Mouse (Mus musculus) spleen, embryonic (tissue): ENCODE data around the gene Nck2.

ENCODE experiments used
- CTCF ChIA-PET: fragments of 350-600 bp; sonication (Branson Sonifier 250); formaldehyde crosslinking; loops from one replicate; lab custom pipeline; 2022; lab: Charles Lee

Nck2 gene

DNA sequence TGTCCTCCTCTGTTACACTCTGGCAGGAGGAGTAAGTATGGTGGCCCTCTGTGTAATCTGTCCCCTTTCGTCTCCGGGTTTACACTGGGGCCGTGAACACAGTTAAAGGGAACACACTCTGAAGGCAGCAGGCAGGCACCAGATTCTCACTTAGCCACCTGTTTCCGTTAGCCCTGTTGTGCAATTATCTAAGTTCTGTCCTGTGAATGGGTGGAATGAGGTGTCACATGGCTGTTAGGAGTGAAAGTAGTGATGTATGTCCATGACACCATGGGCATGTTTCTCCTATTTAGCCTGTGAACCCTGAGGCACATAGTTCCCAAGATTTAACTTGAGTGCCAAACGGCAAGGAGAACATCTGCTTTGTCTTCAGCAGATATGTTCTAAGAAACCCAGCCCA, 55.7 kb downstream of the Nck2 start:
- CTCF ChIA-PET = no interaction called here

DNA sequence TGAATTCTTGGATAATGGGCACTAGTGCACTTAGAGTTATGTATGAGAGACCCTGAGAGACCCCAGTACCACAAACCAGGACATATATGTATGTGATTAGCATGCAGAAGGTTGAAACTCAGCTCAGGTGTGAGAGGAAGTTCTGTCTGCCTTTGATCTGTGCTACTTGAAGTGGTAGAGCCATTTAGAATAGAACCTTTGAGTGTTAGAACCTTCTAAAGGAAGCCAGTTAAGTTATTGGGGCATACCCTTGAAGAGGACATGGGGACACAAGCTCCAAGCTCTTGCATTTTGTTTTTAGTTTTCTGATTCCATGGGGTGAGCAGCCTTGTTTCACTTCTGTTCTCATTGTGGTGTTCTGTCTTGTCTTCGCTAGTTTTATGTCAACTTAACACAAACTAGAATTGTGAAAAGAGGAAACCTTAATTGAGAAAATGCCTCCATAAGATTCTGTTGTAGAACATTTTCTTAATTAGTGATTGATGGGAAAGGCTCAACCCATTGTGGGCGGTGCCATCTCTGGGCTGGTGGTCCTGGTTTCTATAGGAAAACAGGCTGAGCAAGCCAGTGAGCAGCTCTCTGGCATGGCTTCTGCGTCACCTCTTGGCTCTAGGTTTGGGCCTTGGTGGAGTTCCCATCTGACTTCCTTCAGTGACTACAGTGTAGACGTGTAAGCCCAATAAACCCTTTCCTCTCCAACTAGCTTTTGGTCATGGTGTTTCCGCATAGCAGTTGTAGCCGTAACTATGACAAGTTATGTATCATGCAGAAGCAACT, 57.0 kb downstream of the Nck2 start:
- CTCF ChIA-PET = no interaction called here

DNA sequence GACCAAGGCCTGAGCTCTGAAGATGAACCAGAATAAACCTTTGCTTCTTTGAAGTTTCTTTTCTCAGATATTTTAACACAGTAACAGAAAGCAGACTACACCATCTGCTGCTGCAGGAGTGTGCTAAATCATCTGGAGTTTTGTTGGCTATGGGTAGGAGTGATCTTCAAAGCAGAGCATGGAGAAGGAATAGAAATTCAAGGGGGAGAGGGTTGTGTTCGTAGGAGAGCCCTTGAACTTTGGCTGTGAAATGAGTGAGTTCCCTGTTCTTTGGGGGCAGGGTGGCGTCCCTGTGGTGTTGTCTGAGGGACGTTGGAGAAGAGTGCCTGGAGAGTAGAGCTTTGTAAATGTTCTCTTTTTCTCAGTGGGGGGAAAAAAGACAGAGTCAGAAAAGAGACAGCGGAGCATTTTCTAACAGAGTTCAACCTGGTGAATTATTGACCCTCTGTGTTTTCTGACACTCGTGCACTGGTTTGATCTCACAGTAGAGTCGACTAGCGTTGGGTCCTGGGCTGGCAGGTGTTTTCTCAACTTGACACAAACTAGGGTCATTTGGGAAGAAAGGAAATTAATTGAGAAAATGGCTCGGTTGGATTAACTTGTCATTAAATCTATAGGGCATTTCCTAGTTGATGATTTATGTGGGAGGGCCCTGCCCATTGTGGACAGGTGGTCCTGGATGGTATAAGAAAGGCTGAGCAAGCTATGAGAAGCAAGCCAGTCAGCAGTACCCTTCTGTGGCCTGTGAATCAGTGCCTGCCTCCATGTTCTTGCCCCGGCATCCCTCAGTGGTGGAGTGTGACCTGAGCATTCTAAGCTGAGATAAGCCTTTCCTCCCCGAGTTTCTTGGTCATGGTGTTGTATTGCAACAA, 57.8 kb downstream of the Nck2 start:
- CTCF ChIA-PET = no interaction called here

DNA sequence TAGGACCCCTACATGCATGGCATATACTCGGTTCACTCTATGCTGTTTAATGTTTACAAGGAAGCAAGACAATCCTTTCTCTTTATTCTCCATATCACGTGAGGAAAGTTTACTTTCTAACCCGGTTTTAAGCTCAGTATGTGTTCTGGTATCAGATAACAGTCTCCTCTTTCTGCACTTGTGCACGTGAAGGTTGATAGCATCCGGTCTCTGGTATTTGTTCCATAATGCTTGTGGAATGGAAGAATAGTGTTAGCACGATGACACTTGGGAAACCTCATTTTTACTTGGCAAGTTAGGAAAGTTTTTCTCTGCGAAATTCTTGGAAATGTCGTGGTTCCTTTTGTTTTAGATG, 58.4 kb downstream of the Nck2 start:
- CTCF ChIA-PET = no interaction called here

DNA sequence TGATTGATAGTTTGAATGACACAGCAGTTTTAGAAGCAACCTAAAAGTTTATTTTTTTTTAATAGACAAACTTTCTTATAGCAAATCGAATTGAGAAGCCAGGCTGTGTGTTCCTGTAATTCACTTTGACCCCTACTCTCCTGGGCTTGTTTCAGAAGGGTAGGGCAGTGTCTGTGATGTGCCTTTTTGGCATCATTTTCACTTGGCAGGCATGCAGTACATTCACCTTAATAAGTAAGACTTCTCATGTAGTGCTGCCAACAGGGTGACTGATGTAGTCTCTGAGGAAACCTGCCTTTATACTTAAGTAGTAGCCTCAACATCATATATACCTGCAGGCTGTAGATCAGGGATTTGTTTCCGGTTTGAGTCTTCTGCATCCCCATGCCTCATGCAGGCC, 58.9 kb downstream of the Nck2 start:
- CTCF ChIA-PET = no interaction called here

DNA sequence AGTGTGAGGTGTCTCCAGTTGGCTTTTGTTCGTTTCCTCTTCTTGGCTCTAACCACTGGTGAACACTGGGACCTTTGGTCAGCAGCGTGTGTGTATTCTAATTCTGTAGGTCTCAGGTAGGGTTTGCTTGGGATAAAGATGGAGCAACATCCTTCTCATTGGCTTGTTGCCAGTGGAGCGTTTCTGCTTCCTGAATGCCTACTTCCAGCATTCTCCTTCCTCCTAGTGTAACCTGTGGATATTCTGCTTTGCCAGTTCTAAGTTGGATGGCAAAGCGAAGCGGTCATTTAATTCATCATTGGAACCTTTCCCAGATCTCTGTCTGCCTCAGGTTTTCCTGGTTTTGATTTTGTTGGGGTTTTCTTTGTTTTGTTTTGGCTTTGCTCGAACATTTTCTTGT, 59.3 kb downstream of the Nck2 start:
- CTCF ChIA-PET = no interaction called here

DNA sequence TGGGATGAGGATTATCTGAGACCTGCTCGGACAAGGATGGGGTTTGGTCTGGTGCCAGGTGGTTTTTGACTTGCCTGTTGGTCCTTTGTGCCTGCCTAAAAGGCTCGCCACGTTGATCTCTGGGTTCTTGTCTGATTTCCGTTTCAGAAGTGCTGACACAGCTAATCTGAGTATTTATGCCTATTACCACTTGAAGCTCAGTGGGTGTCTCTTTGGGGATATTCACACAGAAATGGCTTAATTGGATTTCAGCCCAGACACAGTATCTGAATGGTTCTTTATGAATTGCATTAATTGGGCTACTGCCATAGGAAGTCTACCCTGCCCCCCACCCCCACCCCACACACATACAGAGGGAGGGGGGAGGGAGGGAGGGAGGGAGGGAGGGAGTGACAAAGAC, 59.9 kb downstream of the Nck2 start:
- CTCF ChIA-PET = interaction anchor here (0.8 kb wide), 1 partner anchor 111 kb away, joined by 4 read pairs; no protein-coding TSS in a partner anchor

DNA sequence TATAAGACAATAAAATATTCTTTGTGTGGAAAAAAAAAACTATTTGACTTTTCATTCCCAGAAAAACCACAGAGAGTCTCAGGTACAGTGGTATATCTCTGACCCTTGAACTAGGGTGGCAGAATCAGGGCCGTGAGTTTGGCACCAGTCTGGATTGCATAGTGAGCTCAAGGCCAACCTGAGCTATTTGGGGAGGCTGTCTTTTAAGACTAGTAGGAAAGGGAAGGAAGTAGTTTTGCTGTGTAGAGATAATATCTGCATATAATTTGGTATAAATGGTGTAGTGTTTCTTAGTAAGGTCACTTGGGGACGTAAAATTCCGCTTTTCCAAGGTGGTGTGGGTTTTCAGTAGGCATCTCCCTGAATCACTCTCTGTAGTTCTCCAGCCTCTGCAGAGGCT, 62.3 kb downstream of the Nck2 start:
- CTCF ChIA-PET = interaction anchor here (0.7 kb wide), 1 partner anchor 91 kb away, joined by 3 read pairs; no protein-coding TSS in a partner anchor

DNA sequence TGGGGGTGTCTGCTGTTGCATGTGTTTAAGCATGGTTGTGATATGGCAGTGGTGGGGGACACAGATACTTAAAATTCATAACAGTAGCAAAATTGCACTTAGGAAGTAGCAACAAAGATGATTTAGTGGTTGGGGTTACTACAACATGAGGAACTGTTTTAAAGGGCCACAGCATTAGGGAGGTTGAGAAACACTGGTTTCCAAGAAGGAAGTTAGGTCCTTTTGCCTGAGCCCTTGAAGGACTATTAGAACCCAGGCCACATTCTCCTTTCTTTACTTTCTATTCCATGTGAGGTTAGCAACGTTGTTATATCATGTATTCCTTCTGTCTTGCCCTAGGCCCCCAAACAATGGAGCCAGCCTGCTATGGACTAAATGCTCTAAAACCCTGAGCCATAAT, 63.4 kb downstream of the Nck2 start:
- CTCF ChIA-PET = no interaction called here

DNA sequence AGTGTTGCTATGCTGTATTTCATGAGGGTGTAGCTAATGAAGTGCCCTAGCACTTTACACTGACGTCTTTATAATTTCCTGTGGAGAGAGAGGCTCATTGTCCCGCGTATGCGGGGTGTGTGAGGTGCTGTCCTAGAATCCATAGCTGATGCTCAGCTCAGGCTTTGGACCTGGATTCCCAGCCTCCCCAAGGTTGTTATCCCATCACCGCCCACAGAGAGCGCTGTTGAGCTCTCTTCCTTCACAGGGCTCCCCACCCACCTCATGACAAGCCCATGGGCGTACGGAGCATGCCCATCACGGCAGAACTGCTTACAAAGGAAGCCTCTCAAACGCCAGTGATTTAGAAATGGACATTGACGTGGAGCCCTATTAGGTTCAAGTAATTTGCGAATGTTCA, 66.9 kb downstream of the Nck2 start:
- CTCF ChIA-PET = no interaction called here

DNA sequence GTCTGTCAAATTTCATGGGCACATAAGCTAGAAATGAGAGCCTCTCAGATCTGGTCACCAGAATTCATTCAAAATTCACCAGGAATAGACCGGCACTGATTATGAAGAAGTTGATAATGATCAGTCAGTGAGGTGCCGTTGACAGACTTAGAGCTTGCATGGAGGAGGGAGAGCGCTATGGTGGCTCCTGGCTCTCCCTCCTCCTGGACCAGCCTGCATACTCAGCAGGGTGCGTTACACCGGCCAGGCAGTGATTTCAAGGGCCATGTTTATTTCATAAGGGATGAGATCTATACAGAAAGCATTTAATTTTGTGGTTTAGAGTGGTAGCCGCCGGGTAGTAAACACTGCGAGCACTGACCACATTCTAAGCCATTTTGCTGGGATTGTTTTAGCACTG, 67.3 kb downstream of the Nck2 start:
- CTCF ChIA-PET = no interaction called here

DNA sequence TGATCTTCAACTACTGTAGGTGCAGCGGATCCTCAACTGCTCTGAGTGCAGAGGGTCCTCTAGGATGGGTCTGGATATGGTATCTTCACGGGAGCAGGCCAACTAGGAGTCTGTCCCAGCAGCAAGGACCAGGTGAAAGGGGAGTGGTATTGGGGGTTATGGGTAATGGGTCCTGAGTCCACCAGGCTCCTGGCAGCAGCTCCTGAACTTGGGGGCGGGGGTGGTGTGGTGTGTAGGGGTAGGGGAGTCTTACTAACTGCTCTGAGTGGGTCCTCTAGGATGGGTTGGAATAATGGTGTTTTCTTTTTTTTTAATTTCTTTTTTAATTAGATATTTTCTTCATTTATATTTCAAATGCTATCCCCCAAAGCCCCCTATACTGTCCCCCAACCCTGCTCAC, 73.0 kb downstream of the Nck2 start:
- CTCF ChIA-PET = no interaction called here

DNA sequence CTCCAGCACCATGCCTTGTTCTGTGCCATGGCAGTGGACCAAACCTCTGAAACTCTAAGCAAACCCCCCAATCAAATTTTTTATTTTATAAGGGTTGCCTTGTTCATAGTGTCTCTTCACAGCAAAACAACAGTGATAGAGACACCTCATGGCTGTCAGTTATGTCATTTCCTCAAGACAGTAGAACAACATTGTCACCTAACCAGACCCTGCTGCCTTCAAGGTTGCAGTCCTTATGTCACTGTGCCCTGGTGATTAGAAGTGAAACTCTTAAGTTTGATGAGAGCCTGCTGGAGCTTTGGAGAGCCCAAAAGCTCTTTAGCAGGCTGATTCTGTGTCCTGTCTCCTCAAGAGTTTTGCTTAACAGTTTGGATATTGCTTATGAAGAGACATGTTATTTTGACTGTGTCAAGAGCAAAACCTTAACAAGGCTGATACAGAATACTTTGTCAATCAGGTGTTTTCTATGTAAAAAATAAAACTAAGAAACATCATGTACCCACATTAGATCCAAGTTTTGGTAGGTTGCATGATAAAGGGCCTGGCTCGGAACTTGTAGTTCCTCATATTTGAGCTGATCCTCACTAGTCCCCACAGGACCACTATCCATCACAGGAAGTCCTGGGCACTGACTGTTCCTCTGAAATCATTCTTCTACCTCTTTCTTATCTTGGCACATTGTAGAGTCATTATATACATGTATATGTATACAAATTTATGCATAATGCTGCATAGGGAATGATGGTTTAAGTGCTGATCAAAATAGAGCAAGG, 76.0 kb downstream of the Nck2 start:
- CTCF ChIA-PET = no interaction called here

DNA sequence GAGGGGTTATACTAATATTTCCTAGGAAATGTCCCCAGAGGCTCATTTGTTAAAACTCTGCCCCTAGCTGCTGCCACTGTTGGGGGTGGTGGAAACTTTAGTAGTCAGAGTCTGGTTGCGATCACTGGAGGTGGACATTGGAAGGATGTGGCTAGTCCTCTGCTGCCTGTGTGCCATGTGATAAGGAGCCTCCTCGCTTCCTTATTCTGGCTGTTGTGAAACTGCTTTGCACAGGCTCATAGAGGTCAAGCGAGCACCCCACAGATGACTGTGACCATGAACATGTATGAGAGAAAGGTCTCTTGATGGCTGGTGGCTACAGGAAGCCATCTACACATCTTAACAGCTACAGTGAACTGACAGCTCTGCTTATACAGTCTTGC, 76.6 kb downstream of the Nck2 start:
- CTCF ChIA-PET = no interaction called here

DNA sequence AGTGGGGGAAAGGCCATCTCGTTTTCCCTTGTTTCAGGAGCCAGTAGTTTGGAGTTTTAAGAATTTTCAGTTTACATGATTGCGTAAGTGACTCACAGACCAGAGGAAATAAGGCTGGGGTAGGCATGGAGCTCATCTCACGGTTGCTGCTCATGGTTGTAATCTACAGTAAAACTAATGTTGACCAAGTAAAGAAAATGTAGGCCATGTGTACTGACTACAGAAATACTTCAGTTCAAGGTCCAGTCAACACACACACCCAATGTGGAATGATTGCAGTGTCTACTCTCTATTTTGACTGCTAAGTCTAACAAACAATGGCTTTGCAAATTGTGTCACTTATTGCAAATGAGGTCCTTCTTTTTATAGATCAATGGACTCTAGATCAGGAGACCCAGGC, 77.1 kb downstream of the Nck2 start:
- CTCF ChIA-PET = no interaction called here

DNA sequence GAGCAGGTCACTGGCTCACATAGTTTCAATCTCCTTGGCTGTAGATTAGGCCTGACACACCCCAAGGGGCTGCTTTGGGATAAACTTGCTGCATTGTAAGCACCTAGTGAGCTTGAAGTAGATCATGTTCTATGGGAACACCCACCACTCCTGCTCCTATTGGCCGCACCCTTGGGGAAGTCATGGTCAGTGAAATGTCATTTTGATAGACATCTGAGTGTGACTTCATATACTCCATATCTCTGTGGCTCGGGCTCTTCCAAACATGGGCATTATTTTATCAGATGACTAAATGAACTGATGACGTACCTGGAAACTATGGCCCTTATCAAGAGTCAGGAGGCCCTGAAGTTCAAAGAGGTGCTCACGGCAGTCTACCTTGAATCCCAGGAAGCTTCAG, 77.6 kb downstream of the Nck2 start:
- CTCF ChIA-PET = no interaction called here

DNA sequence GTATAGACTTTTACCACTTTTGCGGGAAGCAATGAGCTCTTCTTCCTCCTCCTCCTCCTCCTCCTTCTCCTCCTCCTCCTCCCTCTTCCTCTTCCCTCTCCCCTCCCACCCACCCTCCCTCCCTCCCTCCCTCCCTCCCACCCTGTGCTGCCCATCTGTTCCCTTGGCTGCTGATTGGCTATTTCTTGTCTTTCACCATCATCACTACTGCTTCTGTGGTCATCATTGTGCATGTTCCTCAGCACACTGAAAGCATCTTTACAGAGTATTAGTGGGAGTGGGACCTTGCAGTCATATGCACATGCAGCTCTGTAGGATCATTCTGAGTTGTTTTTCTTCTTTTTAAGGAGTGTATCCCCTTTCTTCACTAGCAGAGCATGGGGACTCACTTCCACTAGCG, 78.6 kb downstream of the Nck2 start:
- CTCF ChIA-PET = no interaction called here

DNA sequence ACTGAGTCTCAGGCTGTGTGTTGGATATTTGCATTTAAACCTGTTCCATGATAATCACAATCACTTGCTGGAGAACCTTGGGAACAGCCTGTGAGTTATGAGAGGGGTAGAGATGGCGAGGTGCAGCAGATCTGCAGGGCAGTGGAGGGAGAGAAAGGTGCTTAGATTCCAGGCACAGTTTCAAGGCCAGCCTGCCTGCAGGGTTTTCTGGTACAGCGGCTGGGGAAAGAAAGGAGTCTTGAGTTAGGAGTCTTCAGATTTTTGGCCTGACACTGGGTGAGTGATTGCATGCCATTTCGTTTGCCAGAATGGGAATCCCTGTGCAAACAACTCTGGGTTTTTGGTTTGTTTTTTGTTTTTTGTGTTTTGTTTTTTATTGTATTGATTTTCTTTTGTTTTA, 80.0 kb downstream of the Nck2 start:
- CTCF ChIA-PET = no interaction called here

DNA sequence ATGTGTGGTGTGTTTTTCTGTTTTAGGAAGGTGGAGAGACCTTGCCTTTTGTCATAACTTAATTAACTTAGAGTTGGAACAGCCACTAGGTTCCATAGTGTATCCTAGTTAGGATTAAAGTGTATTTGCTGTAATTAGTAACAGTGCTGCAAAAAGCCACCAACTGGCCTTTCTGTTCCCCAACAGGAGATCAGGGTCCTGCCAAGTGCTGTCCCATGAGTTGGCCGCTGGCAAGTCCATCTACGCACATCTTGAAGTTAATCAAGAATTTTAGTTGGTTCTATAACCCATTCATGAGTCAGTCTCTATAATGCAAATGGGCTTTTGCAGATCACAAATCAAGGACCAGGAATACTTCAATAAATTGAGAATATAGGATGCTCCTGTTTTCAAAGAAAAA, 83.9 kb downstream of the Nck2 start:
- CTCF ChIA-PET = no interaction called here

DNA sequence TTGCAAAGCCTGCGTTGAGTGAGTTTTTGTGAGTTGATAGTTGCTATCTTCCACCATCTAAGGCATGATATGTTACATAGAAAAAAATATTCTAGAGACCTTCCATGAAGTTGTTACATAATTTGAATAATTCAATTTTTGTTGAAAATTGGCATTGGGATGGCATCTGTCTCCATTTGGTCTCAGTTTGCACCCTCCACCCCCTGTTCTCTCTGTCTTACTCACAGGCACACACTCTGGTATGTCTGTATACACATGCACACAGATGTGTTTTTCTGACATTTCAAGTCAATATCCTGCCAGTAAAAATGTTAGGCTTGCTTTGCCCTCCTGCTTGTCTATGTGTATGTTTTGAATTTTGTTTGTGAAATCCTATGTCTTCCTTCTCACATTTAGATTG, 84.7 kb downstream of the Nck2 start:
- CTCF ChIA-PET = no interaction called here

DNA sequence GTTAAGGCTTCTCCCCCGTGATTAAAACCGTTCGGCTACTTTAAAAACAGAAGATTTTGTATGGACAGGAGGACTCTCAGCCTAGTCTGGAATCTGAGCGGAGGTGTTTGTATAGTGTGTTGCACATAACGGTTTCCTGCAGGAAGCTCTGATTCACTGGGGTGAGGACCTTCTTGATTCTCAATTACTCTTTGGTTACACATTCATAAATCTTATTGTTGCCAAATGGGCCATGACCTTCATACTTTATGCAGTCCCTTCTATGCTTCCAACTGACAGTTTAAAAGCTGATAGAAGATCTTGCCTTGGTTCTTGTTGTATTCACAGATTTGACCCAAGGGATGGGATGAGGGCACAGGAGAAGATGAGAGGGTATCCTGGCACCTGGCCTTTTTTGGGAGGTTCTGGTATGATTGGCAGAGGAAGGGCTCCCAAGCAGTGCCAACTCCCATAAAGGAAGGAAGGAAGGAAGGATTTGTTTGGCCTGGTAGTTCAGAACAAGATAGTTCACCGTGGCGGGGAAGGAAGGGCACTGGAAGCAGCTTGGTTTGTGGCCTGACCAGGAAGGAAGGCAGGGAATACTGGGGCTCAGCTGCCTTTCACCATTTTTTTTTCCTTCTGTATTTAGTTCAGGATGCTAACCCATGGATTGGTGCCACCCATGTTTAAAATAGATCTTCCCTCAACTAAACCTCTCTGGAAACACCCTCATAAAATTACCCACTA, 86.1 kb downstream of the Nck2 start:
- CTCF ChIA-PET = no interaction called here

DNA sequence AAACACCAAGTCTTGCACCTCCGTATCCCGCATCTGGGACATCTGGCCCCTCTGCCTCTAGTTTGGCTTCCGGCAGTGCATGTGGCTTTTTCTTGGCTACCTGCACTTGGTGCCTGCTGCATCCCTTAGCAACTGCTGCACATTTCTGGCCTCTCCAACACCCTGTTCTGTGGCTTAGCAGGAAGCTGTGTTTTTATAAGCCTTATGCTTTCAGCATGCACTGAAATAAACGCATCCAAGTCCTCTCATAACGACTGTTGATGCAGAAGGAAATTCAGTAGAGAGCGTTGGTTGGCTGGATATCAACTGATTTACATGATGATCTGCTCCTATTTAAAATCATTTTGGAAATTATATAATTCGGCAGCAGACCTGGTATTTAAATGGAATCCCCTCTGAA, 86.9 kb downstream of the Nck2 start:
- CTCF ChIA-PET = interaction anchor here (0.6 kb wide), 1 partner anchor 257 kb away, joined by 3 read pairs; no protein-coding TSS in a partner anchor
